Mouse (Mus musculus): Measurements from ENCODE around the gene Tspan31. TPM values are rescaled to one million over a fixed set of nuclear protein-coding genes. Genes with fewer than 3 reads are reported as not detected.

Tspan31 gene
- polyA plus RNA-seq, 1 experiment from 2014 or later: 154 TPM

DNA sequence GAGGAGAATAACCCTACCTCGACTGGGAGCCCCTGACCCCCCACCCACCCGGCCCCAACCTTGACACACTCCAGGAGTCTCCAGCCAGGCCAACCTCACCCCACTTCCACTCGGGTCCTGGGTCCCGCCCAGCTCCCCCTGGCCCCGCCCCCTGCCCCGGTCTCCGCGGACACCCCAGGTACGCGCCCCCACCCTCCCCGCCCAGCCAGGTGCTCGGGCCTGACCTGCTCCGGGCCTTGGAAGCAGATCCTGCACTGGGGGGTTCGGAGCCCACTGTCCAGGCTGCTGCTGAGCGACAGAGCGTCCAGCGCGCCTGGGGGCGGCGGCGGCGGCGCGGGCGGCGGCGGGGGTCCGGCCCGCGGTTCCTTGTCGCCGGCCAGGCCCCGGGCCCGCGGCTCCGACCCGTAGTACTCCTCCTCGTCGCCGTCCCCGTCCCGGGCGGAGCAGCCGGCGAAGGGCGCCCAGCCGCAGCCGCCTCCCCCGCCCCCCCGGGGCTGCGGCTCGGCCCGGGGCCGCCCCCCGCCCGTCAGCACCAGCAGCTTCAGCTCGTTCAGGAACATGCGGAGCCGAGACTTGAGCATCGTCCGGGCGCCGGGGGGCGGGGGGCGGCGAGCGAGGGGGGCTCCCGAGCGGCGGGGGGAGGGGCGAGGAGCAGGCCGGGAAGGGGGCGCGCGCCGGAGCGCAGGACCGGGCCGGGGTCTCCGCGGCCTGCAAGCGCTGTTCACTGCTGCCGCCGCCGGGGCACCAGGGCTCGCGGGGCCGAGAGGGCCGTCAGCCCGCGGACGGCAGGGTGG is 10.7 kb downstream of the Tspan31 start:
- Histone ChIP-seq H3K27ac (peak overlapping the region; percentile 84), H3K9me3 (no peaks in the 10 kb centered on the region), H3K4me3 (peak overlapping the region; percentile 82), H3K36me3 (peaks cover 17% of the 10 kb centered on the region), H3K4me1 (peaks cover 23% of the 10 kb centered on the region), H3K27me3 (ENCODE audit: insufficient read depth, poor library complexity, severe bottlenecking) (peaks cover 73% of the 10 kb centered on the region)
- under 1% methylated on average over 67 of the region's 92 CpGs for WGBS
- DNase-seq (ENCODE audit: low spot score): no peak

DNA sequence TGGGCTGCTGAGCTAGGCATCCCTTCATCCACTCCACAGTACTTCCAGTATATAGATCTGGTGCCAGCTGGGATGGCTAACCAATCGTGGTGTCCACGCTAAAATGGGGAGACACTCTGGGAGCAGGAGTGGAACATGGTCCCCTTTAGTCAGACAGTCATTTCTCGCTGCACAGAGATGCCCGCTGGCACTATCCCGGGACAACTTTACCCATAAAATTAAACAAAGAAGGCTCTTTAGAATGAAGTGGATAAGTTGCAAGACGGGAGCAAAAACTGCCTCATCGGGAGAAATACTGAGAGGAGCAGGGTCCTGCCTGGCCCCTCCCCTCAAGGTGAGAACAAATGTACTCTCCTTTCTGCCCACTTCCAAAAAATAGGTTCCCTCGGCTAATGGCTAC is 11.4 kb downstream of the Tspan31 start:
- peaks cover 17% of the 10 kb centered on the region for H3K36me3 ChIP-seq
- H3K4me1 ChIP-seq: peaks cover 21% of the 10 kb centered on the region
- no peak for DNase-seq (ENCODE audit: low spot score)
- peaks cover 80% of the 10 kb centered on the region for H3K27me3 ChIP-seq (ENCODE audit: insufficient read depth, poor library complexity, severe bottlenecking)
- 12% methylated on average over 8 of the region's 8 CpGs for WGBS
- no peaks in the 10 kb centered on the region for H3K9me3 ChIP-seq
- H3K27ac ChIP-seq: no peak overlapping the region
- H3K4me3 ChIP-seq: peak overlapping the region; percentile 82

DNA sequence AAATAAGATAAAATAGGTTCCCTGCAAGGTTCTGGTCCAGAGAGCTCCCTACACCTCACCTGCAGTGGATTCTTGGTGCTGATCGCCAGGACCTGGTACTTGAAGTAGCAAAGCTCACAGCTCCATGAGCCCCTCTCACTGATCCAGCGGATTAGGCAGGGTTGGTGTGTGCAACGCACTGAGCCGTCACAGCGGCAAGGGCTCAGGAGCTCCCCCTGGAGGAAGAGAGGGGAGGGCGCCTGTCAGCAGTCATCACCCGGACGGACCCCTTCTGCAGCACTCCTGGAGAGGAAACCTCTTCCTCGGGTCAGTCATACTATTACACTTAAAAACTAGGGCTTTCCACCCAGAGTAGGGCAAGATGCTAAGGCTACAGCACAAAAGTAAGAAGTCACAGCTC is 11.9 kb downstream of the Tspan31 start:
- Histone ChIP-seq H3K9me3 (no peaks in the 10 kb centered on the region), H3K4me1 (peaks cover 21% of the 10 kb centered on the region), H3K4me3 (peak overlapping the region; percentile 82), H3K36me3 (peaks cover 17% of the 10 kb centered on the region), H3K27ac (no peak overlapping the region), H3K27me3 (ENCODE audit: insufficient read depth, poor library complexity, severe bottlenecking) (peaks cover 83% of the 10 kb centered on the region)
- DNase-seq (ENCODE audit: low spot score): peak; percentile 86
- WGBS: 2% methylated on average over 9 of the region's 9 CpGs

DNA sequence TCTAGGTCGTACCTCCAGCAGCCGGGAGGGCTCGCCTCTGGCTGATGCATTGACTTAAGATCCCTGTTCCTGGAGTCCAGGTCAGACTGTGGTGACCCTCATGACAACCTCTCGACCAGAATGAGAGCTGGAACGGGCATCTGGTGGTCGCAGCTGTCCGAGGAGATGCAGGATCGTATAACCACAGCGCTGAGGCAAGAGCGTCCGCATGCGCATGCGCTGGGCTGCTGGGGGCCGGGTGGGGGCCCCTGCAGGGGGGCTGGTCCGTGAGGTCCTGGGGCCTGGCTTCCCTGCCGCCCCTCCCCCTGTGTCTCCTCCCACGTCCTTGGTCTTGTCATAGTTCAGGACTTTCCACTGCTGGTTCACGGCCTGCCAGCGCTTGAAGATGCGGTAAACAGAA is 13.6 kb downstream of the Tspan31 start:
- Histone ChIP-seq H3K27ac (no peak overlapping the region), H3K9me3 (no peaks in the 10 kb centered on the region), H3K4me3 (no peak overlapping the region), H3K4me1 (peaks cover 21% of the 10 kb centered on the region), H3K36me3 (peaks cover 17% of the 10 kb centered on the region), H3K27me3 (ENCODE audit: insufficient read depth, poor library complexity, severe bottlenecking) (peaks cover 91% of the 10 kb centered on the region)
- no peak for DNase-seq (ENCODE audit: low spot score)
- WGBS: 82% methylated on average over 20 of the region's 20 CpGs

DNA sequence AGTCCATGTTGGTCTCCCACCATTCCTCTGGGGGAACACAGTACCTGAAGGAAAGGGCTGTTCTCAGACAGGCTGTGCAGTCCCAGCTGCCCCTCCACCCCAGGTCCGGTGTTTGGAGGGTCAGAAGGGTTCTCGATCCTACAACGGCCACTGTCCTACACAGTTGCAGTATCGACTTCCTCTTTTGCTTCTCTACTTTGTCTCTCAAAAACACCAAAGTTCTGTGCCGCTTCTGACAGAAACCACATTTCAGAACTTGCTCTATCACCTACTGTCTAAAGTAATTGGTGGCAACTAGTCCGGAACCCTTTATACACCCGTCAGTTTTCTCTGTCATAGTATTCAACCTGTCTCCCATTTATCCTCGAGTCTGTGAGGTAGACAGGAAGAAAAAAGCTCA is 14.7 kb downstream of the Tspan31 start:
- DNase-seq (ENCODE audit: low spot score): no peak
- 84% methylated on average over 8 of the region's 8 CpGs for WGBS
- H3K27ac ChIP-seq: no peak overlapping the region

DNA sequence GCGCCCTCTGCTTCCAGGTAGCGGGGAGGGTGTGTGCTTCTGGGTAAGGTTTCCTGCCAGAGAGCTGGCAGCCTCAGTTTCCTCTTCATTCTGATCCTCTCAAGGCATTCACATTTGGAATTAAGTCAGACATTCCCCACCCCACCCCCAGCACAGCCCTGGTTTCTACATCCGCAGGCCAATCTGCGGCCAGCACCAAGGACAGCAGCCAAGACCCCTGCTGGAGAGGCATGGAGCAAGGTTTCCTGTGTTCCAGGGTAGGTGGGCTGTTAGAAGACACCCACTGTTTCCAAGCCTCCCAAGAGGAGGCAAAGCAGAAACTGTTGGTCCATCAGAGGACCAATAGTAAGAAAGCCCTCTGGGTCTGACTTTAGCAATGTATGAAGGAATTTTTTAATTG is 15.4 kb downstream of the Tspan31 start:
- no peaks in the 10 kb centered on the region for H3K9me3 ChIP-seq
- DNase-seq (ENCODE audit: low spot score): no peak

More for the DNA sequence above, 14.7 kb downstream of the Tspan31 start:
- H3K27me3 ChIP-seq (ENCODE audit: insufficient read depth, poor library complexity, severe bottlenecking): peaks cover 91% of the 10 kb centered on the region
- peaks cover 27% of the 10 kb centered on the region for H3K4me1 ChIP-seq
- no peaks in the 10 kb centered on the region for H3K9me3 ChIP-seq
- H3K4me3 ChIP-seq: no peak overlapping the region
- peaks cover 17% of the 10 kb centered on the region for H3K36me3 ChIP-seq

DNA sequence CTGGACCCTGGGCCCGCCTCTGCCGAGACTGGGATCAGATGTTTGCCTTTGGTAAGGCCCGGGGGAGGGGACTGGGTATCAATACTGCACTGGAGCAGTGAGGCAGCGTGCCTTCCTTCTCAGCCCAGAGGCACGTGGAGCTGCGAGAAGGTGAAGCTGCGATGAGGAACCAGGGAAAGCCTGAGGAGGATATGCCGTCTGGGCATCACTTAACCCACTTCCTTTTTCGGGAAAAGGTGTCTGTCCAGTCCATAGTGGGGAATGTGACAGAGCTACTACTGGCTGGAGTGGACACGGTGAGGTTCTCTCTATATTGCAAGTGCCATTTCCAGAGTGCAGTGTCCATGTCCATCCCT is 20.0 kb downstream of the Tspan31 start:
- DNase-seq (ENCODE audit: low spot score): no peak
- peak overlapping the region; percentile 18; the same call in 1 of the 2 replicates for H3K4me3 ChIP-seq
- peaks cover 84% of the 10 kb centered on the region for H3K27me3 ChIP-seq (ENCODE audit: insufficient read depth, poor library complexity, severe bottlenecking)
- peaks cover 32% of the 10 kb centered on the region for H3K4me1 ChIP-seq
- no peaks in the 10 kb centered on the region for H3K9me3 ChIP-seq
- 12% methylated on average over 10 of the region's 10 CpGs for WGBS
- H3K36me3 ChIP-seq: peaks cover 14% of the 10 kb centered on the region
- H3K27ac ChIP-seq: no peak overlapping the region

More for the DNA sequence above, 15.4 kb downstream of the Tspan31 start:
- Histone ChIP-seq H3K4me1 (peaks cover 26% of the 10 kb centered on the region), H3K27me3 (ENCODE audit: insufficient read depth, poor library complexity, severe bottlenecking) (peaks cover 91% of the 10 kb centered on the region), H3K27ac (no peak overlapping the region), H3K36me3 (peaks cover 17% of the 10 kb centered on the region), H3K4me3 (no peak overlapping the region)
- 49% methylated on average over 4 of the region's 4 CpGs for WGBS

DNA sequence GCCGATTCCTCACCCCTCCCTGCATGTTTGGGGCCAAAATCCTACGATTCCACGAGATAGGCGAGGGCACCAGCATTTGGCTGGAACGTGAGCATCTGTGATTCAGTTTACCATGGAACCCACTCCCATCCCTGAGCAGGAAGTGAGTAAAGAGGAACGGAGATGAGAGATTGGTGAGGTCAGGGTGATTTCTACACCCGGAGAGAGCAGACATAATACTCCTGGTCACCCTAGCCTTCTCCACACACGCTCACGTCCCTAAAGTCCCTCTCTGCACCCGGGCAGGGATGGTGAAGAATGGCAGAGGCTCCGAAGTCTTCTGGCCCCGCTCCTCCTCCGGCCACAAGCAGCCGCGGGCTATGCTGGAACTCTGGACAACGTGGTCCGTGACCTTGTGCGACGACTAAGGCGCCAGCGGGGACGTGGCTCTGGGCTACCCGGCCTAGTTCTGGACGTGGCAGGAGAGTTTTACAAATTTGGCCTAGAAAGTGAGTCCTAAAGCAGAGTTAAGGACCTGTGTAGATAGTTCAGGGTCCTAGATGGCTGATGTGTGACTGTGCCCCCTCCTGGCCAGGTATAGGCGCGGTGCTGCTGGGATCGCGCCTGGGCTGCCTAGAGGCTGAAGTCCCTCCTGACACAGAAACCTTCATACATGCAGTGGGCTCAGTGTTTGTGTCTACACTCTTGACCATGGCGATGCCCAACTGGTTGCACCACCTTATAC is 20.5 kb downstream of the Tspan31 start:
- no peak for DNase-seq (ENCODE audit: low spot score)
- H3K27me3 ChIP-seq (ENCODE audit: insufficient read depth, poor library complexity, severe bottlenecking): peaks cover 80% of the 10 kb centered on the region
- H3K9me3 ChIP-seq: no peaks in the 10 kb centered on the region
- H3K4me1 ChIP-seq: peaks cover 32% of the 10 kb centered on the region
- H3K36me3 ChIP-seq: peaks cover 19% of the 10 kb centered on the region
- 3% methylated on average over 29 of the region's 29 CpGs for WGBS
- H3K27ac ChIP-seq: no peak overlapping the region
- H3K4me3 ChIP-seq: peak overlapping the region; percentile 41

DNA sequence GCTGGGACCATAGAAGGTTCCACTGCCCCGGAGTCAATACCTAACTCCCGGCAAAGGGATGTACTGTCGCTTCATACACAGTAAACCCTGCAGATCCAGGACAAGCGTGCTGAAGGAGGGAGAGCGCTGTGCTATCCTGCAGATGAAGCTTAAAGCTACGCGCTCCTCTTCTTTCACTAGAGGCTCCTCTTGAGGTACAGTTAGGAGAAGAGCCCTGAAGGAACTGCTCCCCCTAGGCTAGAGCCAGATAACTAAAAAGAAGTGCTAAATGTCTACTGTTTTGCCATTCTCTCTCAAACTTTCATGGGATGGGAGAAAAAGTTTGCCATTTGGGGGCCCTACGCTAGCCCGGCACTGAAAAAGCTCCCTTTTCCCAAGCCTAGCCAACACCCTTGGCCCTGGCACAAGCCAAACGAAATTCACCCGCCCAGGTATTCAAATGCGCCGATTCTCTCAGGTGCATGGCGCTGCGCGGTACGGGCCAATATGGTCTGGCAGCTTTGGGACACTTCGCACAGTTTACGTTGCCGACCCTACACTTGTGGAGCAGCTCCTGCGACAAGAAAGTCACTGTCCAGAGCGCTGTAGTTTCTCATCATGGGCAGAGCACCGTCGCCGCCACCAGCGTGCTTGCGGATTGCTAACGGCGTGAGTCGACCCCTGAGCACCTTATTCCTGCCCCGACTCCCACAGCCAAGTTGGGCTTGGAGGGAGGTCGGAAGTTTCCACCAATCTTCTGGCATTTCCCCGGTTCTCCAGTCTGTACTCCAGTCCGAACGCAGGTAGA is 21.3 kb downstream of the Tspan31 start:
- peaks cover 72% of the 10 kb centered on the region for H3K27me3 ChIP-seq (ENCODE audit: insufficient read depth, poor library complexity, severe bottlenecking)
- H3K4me1 ChIP-seq: peaks cover 32% of the 10 kb centered on the region
- no peaks in the 10 kb centered on the region for H3K9me3 ChIP-seq
- no peak overlapping the region for H3K27ac ChIP-seq
- DNase-seq (ENCODE audit: low spot score): no peak
- 5% methylated on average over 35 of the region's 35 CpGs for WGBS
- peak overlapping the region; percentile 41 for H3K4me3 ChIP-seq
- H3K36me3 ChIP-seq: peaks cover 26% of the 10 kb centered on the region

DNA sequence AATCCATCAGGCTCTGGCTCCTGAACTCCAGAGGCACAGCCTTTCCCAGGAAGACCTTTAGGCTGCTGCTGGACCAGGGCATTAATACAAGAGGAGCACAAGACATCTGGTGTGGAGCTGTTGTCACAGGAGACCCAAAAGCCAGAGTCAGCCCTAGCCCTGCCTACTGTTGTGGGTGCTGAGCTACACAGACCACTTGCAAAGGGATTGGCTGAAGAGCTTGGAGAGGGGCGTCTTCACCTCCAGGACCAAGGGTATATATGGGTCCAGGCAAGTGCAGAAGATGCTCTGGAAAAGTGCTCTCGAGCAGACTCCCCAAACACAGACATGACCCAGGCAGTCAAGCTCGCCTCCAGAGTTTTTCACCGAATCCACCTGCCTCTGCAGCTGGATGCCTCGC is 22.1 kb downstream of the Tspan31 start, which contains the start of gene Cyp27b1:
Gene Cyp27b1 (plus strand): TSS at position 297 of the 400 bp plus-strand sequence.
- DNase-seq (ENCODE audit: low spot score): no peak
- H3K36me3 ChIP-seq: peaks cover 33% of the 10 kb centered on the region
- H3K4me1 ChIP-seq: peaks cover 35% of the 10 kb centered on the region
- H3K4me3 ChIP-seq: peak within 1 kb of the TSS; percentile 41
- H3K27ac ChIP-seq: no peak within 1 kb of the TSS
- no peaks in the 10 kb centered on the region for H3K9me3 ChIP-seq
- 34% methylated on average over 5 of the region's 5 CpGs for WGBS
- peaks cover 67% of the 10 kb centered on the region for H3K27me3 ChIP-seq (ENCODE audit: insufficient read depth, poor library complexity, severe bottlenecking)

DNA sequence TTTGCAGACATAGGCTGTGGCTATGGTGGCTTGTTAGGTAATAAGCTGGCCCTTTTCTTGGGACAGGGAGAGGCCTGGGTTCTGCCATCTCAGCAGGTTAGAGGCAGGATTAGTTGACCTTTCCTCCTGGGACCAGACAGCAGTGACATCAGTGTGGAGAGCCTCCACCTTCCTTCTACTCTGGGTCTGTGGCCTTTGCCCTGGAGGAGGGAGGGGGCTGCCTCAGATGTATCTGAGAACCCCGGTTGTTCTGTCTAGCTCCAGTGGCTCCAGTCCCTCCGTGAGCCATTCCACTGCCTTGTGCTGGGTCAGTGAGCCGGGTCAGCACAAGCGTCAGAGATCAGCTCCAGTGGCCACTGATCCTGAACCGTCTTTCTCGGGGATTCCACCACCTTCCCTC is 26.9 kb downstream of the Tspan31 start:
- Histone ChIP-seq H3K27ac (no peak overlapping the region; the same call in 1 of the 2 replicates), H3K9me3 (no peaks in the 10 kb centered on the region), H3K4me3 (peak overlapping the region; percentile 98; the same call in 1 of the 2 replicates), H3K4me1 (peaks cover 27% of the 10 kb centered on the region), H3K27me3 (ENCODE audit: insufficient read depth, poor library complexity, severe bottlenecking) (peaks cover 44% of the 10 kb centered on the region), H3K36me3 (peaks cover 33% of the 10 kb centered on the region)
- WGBS: 95% methylated on average over 6 of the region's 6 CpGs
- DNase-seq (ENCODE audit: low spot score): no peak

DNA sequence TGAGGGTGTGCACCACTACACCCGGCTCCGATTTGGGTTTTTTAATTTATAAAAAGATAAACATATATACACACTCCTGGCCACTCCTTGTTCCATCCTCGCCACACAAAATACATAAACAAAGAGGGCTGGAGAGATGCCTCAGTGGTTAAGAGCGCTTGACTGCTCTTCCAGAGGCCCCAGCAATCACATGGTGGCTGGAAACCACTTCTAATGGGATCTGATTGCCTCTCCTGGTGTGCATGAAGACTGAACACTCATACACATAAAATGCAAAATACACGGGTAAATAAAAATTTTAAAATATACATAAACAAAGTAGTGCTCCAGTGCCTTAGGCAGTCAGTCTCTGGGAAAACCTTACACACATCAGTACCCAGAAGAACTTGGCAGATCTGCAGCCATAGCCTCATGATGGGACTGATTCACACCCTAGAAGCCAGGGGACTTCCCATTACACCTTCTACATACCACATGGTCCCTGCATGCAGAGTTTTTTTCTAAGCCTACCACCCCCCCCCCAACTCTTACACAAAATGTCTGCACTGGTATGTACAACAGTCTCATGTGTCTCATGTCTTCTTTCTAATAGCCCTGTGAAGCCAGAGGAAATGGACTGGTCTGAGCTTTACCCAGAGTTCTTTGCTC is 27.5 kb downstream of the Tspan31 start:
- no peak for DNase-seq (ENCODE audit: low spot score)
- Histone ChIP-seq H3K4me3 (peak overlapping the region; percentile 98), H3K27me3 (ENCODE audit: insufficient read depth, poor library complexity, severe bottlenecking) (peaks cover 44% of the 10 kb centered on the region), H3K27ac (peak overlapping the region; percentile 97), H3K4me1 (peaks cover 25% of the 10 kb centered on the region), H3K9me3 (no peaks in the 10 kb centered on the region), H3K36me3 (peaks cover 33% of the 10 kb centered on the region)
- 22% methylated on average over 5 of the region's 5 CpGs for WGBS
